Mouse (Mus musculus): ENCODE results near the gene Lgi4. TPM values are rescaled to one million over a fixed set of nuclear protein-coding genes. Genes with fewer than 3 reads are reported as not detected.

Gene Lgi4
- polyA plus RNA-seq (2014; fragmentation: Illumina TruSeq; extraction: RNeasy Lipid Tissue Mini Kit (QIAGEN cat#74804); ENCODE audit: low read depth, low replicate concordance) = 0.12 TPM

GRCm38 (mm10) chr7:31059108-31059507 lies at the start of gene Lgi4:
TSS of gene Lgi4 (plus strand) at chr7:31059342.

GRCm38 (mm10) chr7:31042431-31042910 lies 16.7 kb upstream of the Lgi4 start, which contains the start of gene Fxyd5:
TSS of gene Fxyd5 (minus strand) at chr7:31042481.

GRCm38 (mm10) chr7:31051321-31052021 lies 7.7 kb upstream of the Lgi4 start, which contains the start of gene Fxyd7:
TSS of gene Fxyd7 (minus strand) at chr7:31051467.

GRCm38 (mm10) chr7:31057071-31057470 lies 2.1 kb upstream of the Lgi4 start, which contains the start of gene Fxyd1:
TSS of gene Fxyd1 (minus strand) at chr7:31057199.

GRCm38 (mm10) chr7:31076492-31076891 lies 17.4 kb downstream of the Lgi4 start, which contains the start of gene Fxyd3:
TSS of gene Fxyd3 (minus strand) at chr7:31076704.

GRCm38 (mm10) chr7:31115182-31115581 lies 56.0 kb downstream of the Lgi4 start, which contains the start of gene Hpn:
TSS of gene Hpn (minus strand) at chr7:31115290.

Other genes starting within 250 kb of the Lgi4 start
- not detected for gene Ffar2, start 235.6 kb upstream of the Lgi4 start, polyA plus RNA-seq (2014; fragmentation: Illumina TruSeq; extraction: RNeasy Lipid Tissue Mini Kit (QIAGEN cat#74804); ENCODE audit: low read depth, low replicate concordance)
- gene Ffar3, start 203.2 kb upstream of the Lgi4 start, polyA plus RNA-seq (2014; fragmentation: Illumina TruSeq; extraction: RNeasy Lipid Tissue Mini Kit (QIAGEN cat#74804); ENCODE audit: low read depth, low replicate concordance) = not detected
- gene Ffar1, start 197.8 kb upstream of the Lgi4 start, polyA plus RNA-seq (2014; fragmentation: Illumina TruSeq; extraction: RNeasy Lipid Tissue Mini Kit (QIAGEN cat#74804); ENCODE audit: low read depth, low replicate concordance) = not detected
- gene Cd22, start 179.0 kb upstream of the Lgi4 start, polyA plus RNA-seq (2014; fragmentation: Illumina TruSeq; extraction: RNeasy Lipid Tissue Mini Kit (QIAGEN cat#74804); ENCODE audit: low read depth, low replicate concordance) = not detected
- gene Mag, start 144.5 kb upstream of the Lgi4 start, polyA plus RNA-seq (2014; fragmentation: Illumina TruSeq; extraction: RNeasy Lipid Tissue Mini Kit (QIAGEN cat#74804); ENCODE audit: low read depth, low replicate concordance) = not detected
- gene Hamp2, start 134.7 kb upstream of the Lgi4 start, polyA plus RNA-seq (2014; fragmentation: Illumina TruSeq; extraction: RNeasy Lipid Tissue Mini Kit (QIAGEN cat#74804); ENCODE audit: low read depth, low replicate concordance) = not detected
- gene Hamp, start 115.3 kb upstream of the Lgi4 start, polyA plus RNA-seq (2014; fragmentation: Illumina TruSeq; extraction: RNeasy Lipid Tissue Mini Kit (QIAGEN cat#74804); ENCODE audit: low read depth, low replicate concordance) = not detected
- gene Usf2, start 102.5 kb upstream of the Lgi4 start, polyA plus RNA-seq (2014; fragmentation: Illumina TruSeq; extraction: RNeasy Lipid Tissue Mini Kit (QIAGEN cat#74804); ENCODE audit: low read depth, low replicate concordance) = 37.8 TPM
- 1.5 TPM for gene Lsr, start 85.9 kb upstream of the Lgi4 start, polyA plus RNA-seq (2014; fragmentation: Illumina TruSeq; extraction: RNeasy Lipid Tissue Mini Kit (QIAGEN cat#74804); ENCODE audit: low read depth, low replicate concordance)
- 3.2 TPM for gene Fam187b, start 85.6 kb upstream of the Lgi4 start, polyA plus RNA-seq (2014; fragmentation: Illumina TruSeq; extraction: RNeasy Lipid Tissue Mini Kit (QIAGEN cat#74804); ENCODE audit: low read depth, low replicate concordance)
- gene Fxyd5, start 16.9 kb upstream of the Lgi4 start, polyA plus RNA-seq (2014; fragmentation: Illumina TruSeq; extraction: RNeasy Lipid Tissue Mini Kit (QIAGEN cat#74804); ENCODE audit: low read depth, low replicate concordance) = 3.3 TPM
- gene Fxyd7, start 7.9 kb upstream of the Lgi4 start, polyA plus RNA-seq (2014; fragmentation: Illumina TruSeq; extraction: RNeasy Lipid Tissue Mini Kit (QIAGEN cat#74804); ENCODE audit: low read depth, low replicate concordance) = not detected
- not detected for gene Fxyd1, start 2.1 kb upstream of the Lgi4 start, polyA plus RNA-seq (2014; fragmentation: Illumina TruSeq; extraction: RNeasy Lipid Tissue Mini Kit (QIAGEN cat#74804); ENCODE audit: low read depth, low replicate concordance)
- not detected for gene Fxyd3, start 17.4 kb downstream of the Lgi4 start, polyA plus RNA-seq (2014; fragmentation: Illumina TruSeq; extraction: RNeasy Lipid Tissue Mini Kit (QIAGEN cat#74804); ENCODE audit: low read depth, low replicate concordance)
- 7.6 TPM for gene Hpn, start 55.9 kb downstream of the Lgi4 start, polyA plus RNA-seq (2014; fragmentation: Illumina TruSeq; extraction: RNeasy Lipid Tissue Mini Kit (QIAGEN cat#74804); ENCODE audit: low read depth, low replicate concordance)
- 1.9 TPM for gene Scn1b, start 67.7 kb downstream of the Lgi4 start, polyA plus RNA-seq (2014; fragmentation: Illumina TruSeq; extraction: RNeasy Lipid Tissue Mini Kit (QIAGEN cat#74804); ENCODE audit: low read depth, low replicate concordance)
- 3.3 TPM for gene Gramd1a, start 96.6 kb downstream of the Lgi4 start, polyA plus RNA-seq (2014; fragmentation: Illumina TruSeq; extraction: RNeasy Lipid Tissue Mini Kit (QIAGEN cat#74804); ENCODE audit: low read depth, low replicate concordance)
- gene Scgb2b2, start 231.2 kb downstream of the Lgi4 start, polyA plus RNA-seq (2014; fragmentation: Illumina TruSeq; extraction: RNeasy Lipid Tissue Mini Kit (QIAGEN cat#74804); ENCODE audit: low read depth, low replicate concordance) = not detected
- gene Scgb1b2, start 232.5 kb downstream of the Lgi4 start, polyA plus RNA-seq (2014; fragmentation: Illumina TruSeq; extraction: RNeasy Lipid Tissue Mini Kit (QIAGEN cat#74804); ENCODE audit: low read depth, low replicate concordance) = not detected

Data from kidney, adult 10 weeks (tissue).